Mouse (Mus musculus) liver, adult 2 months (tissue): ENCODE data around the gene Sh3d19.

ENCODE experiments used
- CTCF ChIP-seq: fragments of 200-500 bp; IDR thresholded peaks from 2 replicates; pipeline ENCODE4 v1.5.1; 2011; ENCODE audit warnings: low read depth, low read length, control low read depth
- POLR2A ChIP-seq: fragments of 200-500 bp; IDR thresholded peaks from 2 replicates; pipeline ENCODE4 v1.6.1; 2011; ENCODE audit warnings: low read length, control low read depth; ENCODE audit not compliant: insufficient read depth; ENCODE audit errors: extremely low read depth

GRCm38 (mm10) chr3:86040286-86041201 is 69.6 kb downstream of the Sh3d19 start:
- TF ChIP-seq CTCF = no peak
- TF ChIP-seq POLR2A = no peak
